Mouse (Mus musculus) small intestine, adult 2 months (tissue): Measurements from ENCODE around the gene Diablo. TPM values are rescaled to one million over a fixed set of nuclear protein-coding genes. Genes with fewer than 3 reads are reported as not detected.
"Not testable (repeated sequence)": the region's sequence is repeated elsewhere in the genome, so short reads cannot be mapped to it uniquely, and the experiment has no call there.

Experiments
- H3K27ac ChIP-seq: fragments of 200-500 bp; 2 replicates; pipeline ENCODE4 v1.5.1; 2012; ENCODE audit warnings: low read depth, low read length, control low read depth, inconsistent platforms; ENCODE audit not compliant: insufficient read depth
- H3K27me3 ChIP-seq: fragments of 200-500 bp; 2 replicates; pipeline ENCODE4 v1.6.1; 2012; ENCODE audit warnings: mild to moderate bottlenecking, moderate library complexity, low read length, inconsistent platforms; ENCODE audit not compliant: control insufficient read depth, insufficient read depth
- H3K36me3 ChIP-seq: fragments of 200-500 bp; 2 replicates; pipeline ENCODE4 v1.6.1; 2012; ENCODE audit warnings: mild to moderate bottlenecking, low read length, control low read depth, inconsistent platforms; ENCODE audit not compliant: control insufficient read depth, insufficient read depth
- H3K4me1 ChIP-seq: fragments of 200-500 bp; 2 replicates; pipeline ENCODE4 v1.6.1; 2012; ENCODE audit warnings: low read length, inconsistent platforms, mixed read lengths; ENCODE audit not compliant: control insufficient read depth, insufficient read depth, insufficient read length
- H3K4me3 ChIP-seq: fragments of 200-500 bp; 2 replicates; pipeline ENCODE4 v1.5.1; 2012; ENCODE audit warnings: low read depth, mild to moderate bottlenecking, control low read depth, inconsistent platforms, low read length, moderate library complexity
- CTCF ChIP-seq: fragments of 200-500 bp; IDR thresholded peaks from 2 replicates; pipeline ENCODE4 v1.5.1; 2012; ENCODE audit warnings: low read depth, mild to moderate bottlenecking, control low read depth, inconsistent platforms, low read length, moderate library complexity, mixed read lengths; ENCODE audit not compliant: insufficient replicate concordance, insufficient read length; ENCODE audit errors: extremely low read depth
- POLR2A ChIP-seq: fragments of 200-500 bp; IDR thresholded peaks from 2 replicates; pipeline ENCODE4 v1.6.1; 2012; ENCODE audit warnings: low read depth, mild to moderate bottlenecking, control low read depth, inconsistent platforms, low read length, moderate library complexity
- WGBS: fragments of 180-500 bp; shearing (Covaris S2); methylation state at CpG from one replicate; pipeline ENCODE4 v1.1.7; 2018; 5-methylcytosine and 5-hydroxymethylcytosine counted together
- polyA plus RNA-seq: library from polyadenylated mRNA; depleted of rRNA; stranded (reverse); fragments of >200 nt; gene quantifications from 2 replicates; pipeline ENCODE4 v1.2.3, GENCODE M21; 2012

Gene Diablo
- polyA plus RNA-seq, 1 experiment, result 25.6 TPM

GRCm38 (mm10) chr5:123514871-123515270 lies 9.1 kb downstream of the Diablo start:
- no peak for TF ChIP-seq CTCF
- no peak for TF ChIP-seq POLR2A
- 95% methylated on average over 5 of the region's 5 CpGs for WGBS
- no peak overlapping the region for H3K27ac ChIP-seq
- peaks cover 23% of the 10 kb centered on the region for H3K36me3 ChIP-seq
- no peaks in the 10 kb centered on the region for H3K27me3 ChIP-seq
- H3K4me3 ChIP-seq, result no peak overlapping the region
- H3K4me1 ChIP-seq, result no peaks in the 10 kb centered on the region

- Histone ChIP-seq H3K4me1 (peaks cover 9% of the 10 kb centered on the region), H3K4me3 (no peak overlapping the region), H3K36me3 (peaks cover 14% of the 10 kb centered on the region), H3K27ac (no peak overlapping the region), H3K27me3 (peaks cover 17% of the 10 kb centered on the region)
- 52% methylated on average over 3 of the region's 3 CpGs for WGBS
- TF ChIP-seq CTCF (no peak), POLR2A (no peak)
Observed at GRCm38 (mm10) chr5:123512102-123512501, 11.9 kb downstream of the Diablo start.

GRCm38 (mm10) chr5:123511426-123511825 lies 12.6 kb downstream of the Diablo start:
- H3K36me3 ChIP-seq, H3K4me3 ChIP-seq, H3K4me1 ChIP-seq, H3K27ac ChIP-seq: not testable (repeated sequence)
- 81% methylated on average over 3 of the region's 3 CpGs for WGBS
- H3K27me3 ChIP-seq, result peaks cover 23% of the 10 kb centered on the region

DNA sequence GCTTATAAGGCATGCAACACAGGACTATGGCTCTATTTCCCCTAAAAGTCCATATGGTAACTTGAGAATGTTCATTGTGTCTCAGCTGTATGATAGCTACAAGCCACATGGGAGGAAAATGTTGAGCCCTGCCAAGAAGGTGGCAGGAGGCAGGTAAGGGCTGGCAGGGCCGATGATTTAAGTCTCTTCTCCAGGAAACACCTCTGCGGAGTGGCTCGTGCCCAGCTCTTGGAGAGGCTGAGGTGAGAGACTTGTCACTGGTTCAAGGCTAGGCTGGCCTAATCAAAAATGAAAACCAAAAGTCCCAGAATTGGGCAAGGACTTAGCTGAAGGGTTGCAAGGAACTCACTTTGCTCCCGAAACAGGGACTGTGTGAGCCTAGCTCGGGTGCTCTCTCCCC lies 13.8 kb downstream of the Diablo start, which contains the start of gene B3gnt4:
Gene B3gnt4, plus strand, starts transcription at position 301 of the 400 bp plus-strand sequence.
- H3K27me3 ChIP-seq, result peaks cover 23% of the 10 kb centered on the region
- no peak within 1 kb of the TSS for H3K4me3 ChIP-seq
- H3K4me1 ChIP-seq, result peaks cover 9% of the 10 kb centered on the region
- TF ChIP-seq CTCF, result no peak
- TF ChIP-seq POLR2A, result no peak
- H3K27ac ChIP-seq, result no peak within 1 kb of the TSS
- 85% methylated on average over 5 of the region's 5 CpGs for WGBS
- peaks cover under 1% of the 10 kb centered on the region; the same call in 1 of the 2 replicates for H3K36me3 ChIP-seq

DNA sequence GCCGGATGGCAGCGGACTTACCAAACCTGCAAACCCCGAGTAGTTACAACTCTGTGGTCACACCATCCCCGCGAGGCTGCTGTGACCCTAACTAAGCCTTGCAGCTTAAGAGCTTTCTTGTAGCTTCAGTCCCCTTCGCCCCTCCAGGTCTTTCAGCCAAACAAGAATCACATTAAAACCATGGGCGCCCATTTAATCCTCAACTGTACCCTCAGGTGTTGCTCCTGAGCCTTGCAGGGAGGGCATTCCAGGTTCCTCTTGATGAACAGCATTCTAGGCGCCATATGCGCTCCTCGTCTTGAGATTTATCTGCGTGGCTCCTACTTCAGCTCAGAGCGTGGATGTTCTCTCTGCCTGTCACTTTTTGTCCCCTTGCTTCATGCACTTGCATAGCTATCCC lies 15.1 kb downstream of the Diablo start:
- Histone ChIP-seq H3K4me1 (peaks cover 9% of the 10 kb centered on the region), H3K4me3 (peak overlapping the region; percentile 76), H3K27ac (no peak overlapping the region), H3K27me3 (peaks cover 23% of the 10 kb centered on the region), H3K36me3 (no peaks in the 10 kb centered on the region)
- WGBS, result 13% methylated on average over 12 of the region's 12 CpGs
- no peak for TF ChIP-seq POLR2A
- no peak for TF ChIP-seq CTCF

- WGBS, result 1% methylated on average over 59 of the region's 59 CpGs
- H3K27ac ChIP-seq, result no peak overlapping the region
Observed at GRCm38 (mm10) chr5:123507936-123508723, 15.8 kb downstream of the Diablo start.

GRCm38 (mm10) chr5:123501973-123502372 lies 22.0 kb downstream of the Diablo start:
- TF ChIP-seq CTCF, result no peak
- no peak for TF ChIP-seq POLR2A
- Histone ChIP-seq H3K4me3 (no peak overlapping the region), H3K4me1 (0 out of 2 replicates have a peak, but pooled peaks cover 2% of the 10 kb centered on the region), H3K27ac (no peak overlapping the region), H3K27me3 (peaks cover 6% of the 10 kb centered on the region), H3K36me3 (no peaks in the 10 kb centered on the region)
- WGBS, result 25% methylated on average over 4 of the region's 4 CpGs

More at GRCm38 (mm10) chr5:123507936-123508723, 15.8 kb downstream of the Diablo start:
- peaks cover 9% of the 10 kb centered on the region for H3K4me1 ChIP-seq
- no peaks in the 10 kb centered on the region for H3K36me3 ChIP-seq
- peaks cover 23% of the 10 kb centered on the region for H3K27me3 ChIP-seq
- H3K4me3 ChIP-seq, result peak overlapping the region; percentile 76
- no peak for TF ChIP-seq POLR2A
- no peak for TF ChIP-seq CTCF
